Mouse (Mus musculus) midbrain, embryonic 11.5 days (tissue): ENCODE measurements around the gene Rprml. TPM values are rescaled to one million over a fixed set of nuclear protein-coding genes. Genes with fewer than 3 reads are reported as not detected.

Source experiments
- ATAC-seq: fragments of 200-750 bp; cut with Nextera tagmentation; 2 replicates; pipeline ENCODE4 v1.8.0; 2017; ENCODE audit warnings: moderate TSS enrichment, moderate library complexity; ENCODE audit not compliant: low FRiP score
- DNase-seq: peaks from one replicate; pipeline ENCODE4 v3.0.0; 2015; ENCODE audit warnings: low spot score; ENCODE audit errors: missing footprints
- H3K27ac ChIP-seq: fragments of 300-500 bp; sonication (generic); 2 replicates; pipeline ENCODE4 v1.5.1; 2014; ENCODE audit warnings: low read depth, low read length
- H3K27me3 ChIP-seq: fragments of 300-500 bp; sonication (generic); 2 replicates; pipeline ENCODE4 v1.6.1; 2014; ENCODE audit warnings: mild to moderate bottlenecking, low read length, moderate library complexity, mixed read lengths; ENCODE audit not compliant: control insufficient read depth, insufficient read depth
- H3K36me3 ChIP-seq: fragments of 300-500 bp; sonication (generic); 2 replicates; pipeline ENCODE4 v1.6.1; 2014; ENCODE audit warnings: mild to moderate bottlenecking, low read length, moderate library complexity, mixed read lengths; ENCODE audit not compliant: control insufficient read depth, insufficient read depth
- H3K4me1 ChIP-seq: fragments of 300-500 bp; sonication (generic); 2 replicates; pipeline ENCODE4 v1.6.1; 2014; ENCODE audit warnings: low read length; ENCODE audit not compliant: control insufficient read depth, insufficient read depth
- H3K4me2 ChIP-seq: fragments of 300-500 bp; sonication (generic); 2 replicates; pipeline ENCODE4 v1.6.1; 2014; ENCODE audit warnings: mild to moderate bottlenecking, moderate library complexity
- H3K4me3 ChIP-seq: fragments of 300-500 bp; sonication (generic); 2 replicates; pipeline ENCODE4 v1.5.1; 2014; ENCODE audit warnings: low read depth, low read length
- H3K9ac ChIP-seq: fragments of 300-500 bp; sonication (generic); 2 replicates; pipeline ENCODE4 v1.6.1; 2014; ENCODE audit warnings: low read length
- H3K9me3 ChIP-seq: fragments of 300-500 bp; sonication (generic); 2 replicates; pipeline ENCODE4 v1.6.1; 2016; ENCODE audit warnings: low read length; ENCODE audit not compliant: control insufficient read depth
- WGBS: fragments of 180-500 bp; shearing (Covaris S2); extraction: QIAGEN DNeasy Blood & Tissue Kit; methylation state at CpG from one replicate; pipeline ENCODE4 v1.1.7; 2014; 5-methylcytosine and 5-hydroxymethylcytosine counted together
- polyA plus RNA-seq: library from polyadenylated mRNA; unstranded; fragments of >200 nt; fragmentation: Nextera tagmentation; extraction: Ambion mirVana; gene quantifications from 2 replicates; pipeline ENCODE4 v1.2.1, GENCODE M21; 2014

Gene Rprml
- polyA plus RNA-seq, 1 experiment from 2014 or later: not detected

GRCm38 (mm10) chr11:103656520-103656919 lies 7.2 kb downstream of the Rprml start:
- Histone ChIP-seq H3K36me3 (no peaks in the 10 kb centered on the region), H3K4me2 (no peak overlapping the region), H3K9ac (no peak overlapping the region), H3K4me3 (no peak overlapping the region), H3K27ac (no peak overlapping the region), H3K27me3 (peaks cover 4% of the 10 kb centered on the region), H3K4me1 (no peaks in the 10 kb centered on the region), H3K9me3 (no peaks in the 10 kb centered on the region)
- DNase-seq (peak; percentile 89), ATAC-seq (no peak)
- 5% methylated on average over 3 of the region's 3 CpGs for WGBS

GRCm38 (mm10) chr11:103658189-103658588 lies 8.8 kb downstream of the Rprml start:
- H3K4me1 ChIP-seq: no peaks in the 10 kb centered on the region
- H3K36me3 ChIP-seq: no peaks in the 10 kb centered on the region
- no peak overlapping the region for H3K27ac ChIP-seq
- ATAC-seq (no peak), DNase-seq (no peak)
- WGBS: 87% methylated on average over 7 of the region's 7 CpGs
- H3K4me2 ChIP-seq: no peak overlapping the region
- no peak overlapping the region for H3K9ac ChIP-seq
- no peak overlapping the region for H3K4me3 ChIP-seq
- no peaks in the 10 kb centered on the region; the same call in 1 of the 2 replicates for H3K27me3 ChIP-seq
- H3K9me3 ChIP-seq: no peaks in the 10 kb centered on the region

GRCm38 (mm10) chr11:103661863-103662262 lies 12.5 kb downstream of the Rprml start:
- Histone ChIP-seq H3K4me1 (peaks cover 12% of the 10 kb centered on the region), H3K4me3 (no peak overlapping the region), H3K9ac (no peak overlapping the region), H3K36me3 (no peaks in the 10 kb centered on the region), H3K4me2 (no peak overlapping the region), H3K27me3 (no peaks in the 10 kb centered on the region), H3K9me3 (no peaks in the 10 kb centered on the region), H3K27ac (no peak overlapping the region)
- DNase-seq (peak; percentile 44), ATAC-seq (no peak)
- 60% methylated on average over 4 of the region's 4 CpGs for WGBS

- Histone ChIP-seq H3K27ac (no peak overlapping the region), H3K4me3 (no peak overlapping the region), H3K4me2 (no peak overlapping the region), H3K27me3 (no peaks in the 10 kb centered on the region), H3K9ac (no peak overlapping the region), H3K4me1 (peaks cover 13% of the 10 kb centered on the region), H3K36me3 (no peaks in the 10 kb centered on the region), H3K9me3 (no peaks in the 10 kb centered on the region)
- DNase-seq (peak; percentile 51), ATAC-seq (no peak)
- 82% methylated on average over 5 of the region's 5 CpGs for WGBS
These were observed 13.2 kb downstream of the Rprml start for GRCm38 (mm10) chr11:103662546-103662945.

GRCm38 (mm10) chr11:103663119-103663518 lies 13.7 kb downstream of the Rprml start:
- Histone ChIP-seq H3K27me3 (no peaks in the 10 kb centered on the region), H3K4me2 (no peak overlapping the region), H3K9me3 (no peaks in the 10 kb centered on the region), H3K9ac (no peak overlapping the region), H3K4me1 (peaks cover 13% of the 10 kb centered on the region), H3K27ac (no peak overlapping the region), H3K36me3 (no peaks in the 10 kb centered on the region), H3K4me3 (no peak overlapping the region)
- ATAC-seq: no peak
- peak; percentile 28 for DNase-seq
- 84% methylated on average over 8 of the region's 8 CpGs for WGBS

- no peak overlapping the region for H3K4me3 ChIP-seq
- no peak overlapping the region for H3K9ac ChIP-seq
- H3K36me3 ChIP-seq: no peaks in the 10 kb centered on the region
- H3K4me2 ChIP-seq: no peak overlapping the region
- no peaks in the 10 kb centered on the region for H3K9me3 ChIP-seq
- H3K27ac ChIP-seq: no peak overlapping the region
- H3K4me1 ChIP-seq: peaks cover 13% of the 10 kb centered on the region
- no peak for DNase-seq
- 27% methylated on average over 1 of the region's 1 CpGs for WGBS
- no peaks in the 10 kb centered on the region for H3K27me3 ChIP-seq
- no peak for ATAC-seq
These were observed 16.3 kb downstream of the Rprml start for GRCm38 (mm10) chr11:103665695-103666094.

GRCm38 (mm10) chr11:103666181-103666906 lies 17.0 kb downstream of the Rprml start:
- H3K4me2 ChIP-seq: no peak overlapping the region
- 16% methylated on average over 10 of the region's 10 CpGs for WGBS
- no peak overlapping the region for H3K27ac ChIP-seq
- peaks cover 13% of the 10 kb centered on the region for H3K4me1 ChIP-seq
- no peaks in the 10 kb centered on the region for H3K27me3 ChIP-seq
- H3K36me3 ChIP-seq: no peaks in the 10 kb centered on the region
- no peak overlapping the region for H3K4me3 ChIP-seq
- no peaks in the 10 kb centered on the region for H3K9me3 ChIP-seq
- DNase-seq (peak; percentile 89), ATAC-seq (no peak; the same call in 1 of the 2 replicates)
- no peak overlapping the region; the same call in 1 of the 2 replicates for H3K9ac ChIP-seq

- DNase-seq: peak; percentile 77
- Histone ChIP-seq H3K27me3 (no peaks in the 10 kb centered on the region), H3K4me2 (no peak overlapping the region), H3K9me3 (no peaks in the 10 kb centered on the region), H3K4me3 (no peak overlapping the region), H3K9ac (no peak overlapping the region; the same call in 1 of the 2 replicates), H3K36me3 (no peaks in the 10 kb centered on the region), H3K27ac (no peak overlapping the region), H3K4me1 (peaks cover 13% of the 10 kb centered on the region)
- no peak for ATAC-seq
- WGBS: 50% methylated on average over 13 of the region's 13 CpGs
These were observed 17.6 kb downstream of the Rprml start for GRCm38 (mm10) chr11:103666907-103667426.

GRCm38 (mm10) chr11:103675556-103675955 lies 26.2 kb downstream of the Rprml start:
- no peaks in the 10 kb centered on the region for H3K9me3 ChIP-seq
- H3K27me3 ChIP-seq: no peaks in the 10 kb centered on the region
- no peak overlapping the region for H3K27ac ChIP-seq
- 28% methylated on average over 3 of the region's 3 CpGs for WGBS
- DNase-seq (peak; percentile 95), ATAC-seq (no peak)
- peaks cover 13% of the 10 kb centered on the region for H3K36me3 ChIP-seq
- H3K4me2 ChIP-seq: no peak overlapping the region
- no peak overlapping the region for H3K4me3 ChIP-seq
- H3K9ac ChIP-seq: no peak overlapping the region
- H3K4me1 ChIP-seq: no peaks in the 10 kb centered on the region
